Mouse (Mus musculus) heart, postnatal 0 days (tissue): ENCODE measurements around the gene Gm29427. TPM values are rescaled to one million over a fixed set of nuclear protein-coding genes. Genes with fewer than 3 reads are reported as not detected.

ENCODE experiments used
- ATAC-seq: fragments of 200-750 bp; cut with Nextera tagmentation; 2 replicates; pipeline ENCODE4 v1.8.0; 2017; ENCODE audit warnings: low read depth, moderate number of reproducible peaks, moderate library complexity; ENCODE audit not compliant: insufficient read depth
- DNase-seq: peaks from one replicate; pipeline ENCODE4 v3.0.0-alpha.2; 2016; ENCODE audit warnings: low spot score
- H3K27ac ChIP-seq: fragments of 300-500 bp; sonication (generic); 2 replicates; pipeline ENCODE4 v1.5.1; 2014; ENCODE audit warnings: low read depth, mild to moderate bottlenecking
- H3K27me3 ChIP-seq: fragments of 300-500 bp; sonication (generic); 2 replicates; pipeline ENCODE4 v1.6.1; 2014; ENCODE audit warnings: low read length, mixed read lengths; ENCODE audit not compliant: control insufficient read depth, insufficient read depth
- H3K36me3 ChIP-seq: fragments of 300-500 bp; sonication (generic); replicated peaks from 2 replicates; pipeline ENCODE4 v1.6.1; 2014; ENCODE audit warnings: low read length, mixed read lengths; ENCODE audit not compliant: control insufficient read depth, insufficient read depth
- H3K4me1 ChIP-seq: fragments of 300-500 bp; sonication (generic); 2 replicates; pipeline ENCODE4 v1.6.1; 2014; ENCODE audit warnings: antibody characterized with exemption; ENCODE audit not compliant: control insufficient read depth, insufficient read depth
- H3K4me2 ChIP-seq: fragments of 300-500 bp; sonication (generic); 2 replicates; pipeline ENCODE4 v1.6.1; 2014; ENCODE audit warnings: low read depth, mild to moderate bottlenecking, low read length, moderate library complexity
- H3K4me3 ChIP-seq: fragments of 300-500 bp; sonication (generic); 2 replicates; pipeline ENCODE4 v1.5.1; 2014; ENCODE audit warnings: low read depth, low read length
- H3K9ac ChIP-seq: fragments of 300-500 bp; sonication (generic); replicated peaks from 2 replicates; pipeline ENCODE4 v1.6.1; 2014; ENCODE audit warnings: low read depth, low read length, mixed read lengths
- H3K9me3 ChIP-seq: fragments of 300-500 bp; sonication (generic); replicated peaks from 2 replicates; pipeline ENCODE4 v1.6.1; 2016; ENCODE audit warnings: low read length; ENCODE audit not compliant: control insufficient read depth
- CTCF ChIP-seq: IDR thresholded peaks from 2 replicates; pipeline ENCODE4 v1.5.1; 2016; ENCODE audit warnings: antibody characterized with exemption, control low read depth, low read depth
- EP300 ChIP-seq: IDR thresholded peaks from 2 replicates; pipeline ENCODE4 v1.6.1; 2016; ENCODE audit warnings: antibody characterized with exemption, low read depth
- WGBS: fragments of 180-500 bp; shearing (Covaris S2); extraction: QIAGEN DNeasy Blood & Tissue Kit; methylation state at CpG from one replicate; pipeline ENCODE4 v1.1.7; 2014; 5-methylcytosine and 5-hydroxymethylcytosine counted together
- polyA plus RNA-seq: library from polyadenylated mRNA; unstranded; fragments of >200 nt; fragmentation: Nextera tagmentation; extraction: Ambion mirVana; gene quantifications from 2 replicates; pipeline ENCODE4 v1.2.1, GENCODE M21; 2015
- total RNA-seq: library from RNA; depleted of rRNA; stranded (reverse); fragments of >200 nt; gene quantifications from 2 replicates; pipeline ENCODE4 v1.2.3, GENCODE M21; 2014; ENCODE audit warnings: low replicate concordance

The Gm29427 gene
- total and polyA plus RNA-seq, 2 experiments from 2014 or later, result not detected

- 79% methylated on average over 2 of the region's 2 CpGs for WGBS
- H3K4me2 ChIP-seq, result no peak overlapping the region
- no peaks in the 10 kb centered on the region for H3K4me1 ChIP-seq
- ATAC-seq (no peak), DNase-seq (no peak)
- no peak overlapping the region for H3K4me3 ChIP-seq
- TF ChIP-seq EP300 (no peak), CTCF (no peak)
- H3K27me3 ChIP-seq, result no peaks in the 10 kb centered on the region
- H3K27ac ChIP-seq, result no peak overlapping the region
- H3K9me3 ChIP-seq, result no peaks in the 10 kb centered on the region
- H3K9ac ChIP-seq, result no peak overlapping the region
- peaks cover 78% of the 10 kb centered on the region for H3K36me3 ChIP-seq
These were observed 12.0 kb downstream of the Gm29427 start for GRCm38 (mm10) chr1:130703613-130704012.

GRCm38 (mm10) chr1:130701976-130702375 lies 13.6 kb downstream of the Gm29427 start:
- WGBS, result 92% methylated on average over 11 of the region's 11 CpGs
- ATAC-seq (no peak), DNase-seq (no peak)
- H3K27ac ChIP-seq, result no peak overlapping the region
- H3K4me2 ChIP-seq, result no peak overlapping the region
- no peak overlapping the region for H3K4me3 ChIP-seq
- H3K36me3 ChIP-seq, result peaks cover 81% of the 10 kb centered on the region
- H3K27me3 ChIP-seq, result no peaks in the 10 kb centered on the region
- H3K4me1 ChIP-seq, result no peaks in the 10 kb centered on the region
- H3K9me3 ChIP-seq, result no peaks in the 10 kb centered on the region
- TF ChIP-seq EP300 (no peak), CTCF (no peak)
- no peak overlapping the region for H3K9ac ChIP-seq

GRCm38 (mm10) chr1:130699937-130700633 lies 15.5 kb downstream of the Gm29427 start:
- TF ChIP-seq EP300 (0 out of 2 replicates have a peak, but pooled peaks have one; percentile 39), CTCF (no peak)
- ATAC-seq, result peak; percentile 79
- Histone ChIP-seq H3K9ac (no peak overlapping the region), H3K4me3 (no peak overlapping the region), H3K9me3 (no peaks in the 10 kb centered on the region), H3K27ac (no peak overlapping the region), H3K4me2 (no peak overlapping the region), H3K27me3 (no peaks in the 10 kb centered on the region), H3K36me3 (peaks cover 66% of the 10 kb centered on the region), H3K4me1 (no peaks in the 10 kb centered on the region)
- peak; percentile 30 for DNase-seq
- WGBS, result 57% methylated on average over 10 of the region's 10 CpGs

GRCm38 (mm10) chr1:130698601-130699000 lies 17.0 kb downstream of the Gm29427 start:
- no peak for ATAC-seq
- TF ChIP-seq EP300, result no peak

GRCm38 (mm10) chr1:130683905-130684304 lies 31.7 kb downstream of the Gm29427 start:
- no peak overlapping the region for H3K27ac ChIP-seq
- no peak for ATAC-seq
- 30% methylated on average over 1 of the region's 1 CpGs for WGBS
- no peak for TF ChIP-seq EP300
- TF ChIP-seq CTCF, result no peak
- no peaks in the 10 kb centered on the region for H3K4me1 ChIP-seq
- no peak overlapping the region for H3K9ac ChIP-seq
- H3K4me3 ChIP-seq, result no peak overlapping the region
- no peak for DNase-seq
- no peaks in the 10 kb centered on the region for H3K27me3 ChIP-seq
- H3K9me3 ChIP-seq, result 0 out of 2 replicates have a peak, but pooled peaks cover 5% of the 10 kb centered on the region
- H3K4me2 ChIP-seq, result no peak overlapping the region
- no peaks in the 10 kb centered on the region for H3K36me3 ChIP-seq

More at GRCm38 (mm10) chr1:130698601-130699000, 17.0 kb downstream of the Gm29427 start:
- Histone ChIP-seq H3K4me2 (no peak overlapping the region), H3K4me1 (no peaks in the 10 kb centered on the region), H3K9ac (no peak overlapping the region), H3K4me3 (no peak overlapping the region), H3K27ac (no peak overlapping the region), H3K36me3 (peaks cover 63% of the 10 kb centered on the region), H3K9me3 (no peaks in the 10 kb centered on the region), H3K27me3 (no peaks in the 10 kb centered on the region)
- DNase-seq, result no peak
- 93% methylated on average over 5 of the region's 5 CpGs for WGBS
